Mouse (Mus musculus): Measurements from ENCODE around the gene Nomo1. TPM values are rescaled to one million over a fixed set of nuclear protein-coding genes. Genes with fewer than 3 reads are reported as not detected.
A peak's percentile ranks its signal among the peaks of the same experiment; 100 is the strongest.

Gene Nomo1
- polyA plus RNA-seq, 1 experiment from 2014 or later: 29.5 TPM

GRCm38 (mm10) chr7:46028681-46029080, 4.8 kb upstream of the Nomo1 start:
- no peak overlapping the region for H3K9ac ChIP-seq
- H3K4me3 ChIP-seq: no peak overlapping the region
- 0 out of 2 replicates have a peak, but pooled peaks cover 5% of the 10 kb centered on the region for H3K27me3 ChIP-seq
- H3K36me3 ChIP-seq: no peaks in the 10 kb centered on the region
- no peak overlapping the region for H3K4me2 ChIP-seq (replicated peaks)
- H3K4me1 ChIP-seq: 0 out of 2 replicates have a peak, but pooled peaks cover 5% of the 10 kb centered on the region
- ATAC-seq (ENCODE audit: insufficient number of reproducible peaks, insufficient read depth, low FRiP score, low TSS enrichment): no peak
- no peak overlapping the region for H3K27ac ChIP-seq
- no peaks in the 10 kb centered on the region for H3K9me3 ChIP-seq
- 90% methylated on average over 10 of the region's 10 CpGs for WGBS

- Histone ChIP-seq H3K36me3 (no peaks in the 10 kb centered on the region), H3K4me3 (no peak overlapping the region), H3K4me1 (peaks cover 9% of the 10 kb centered on the region), H3K9me3 (no peaks in the 10 kb centered on the region), H3K4me2 (replicated peaks) (peak overlapping the region; percentile 22), H3K27ac (no peak overlapping the region), H3K9ac (peak overlapping the region; percentile 25; the same call in 1 of the 2 replicates), H3K27me3 (0 out of 2 replicates have a peak, but pooled peaks cover 5% of the 10 kb centered on the region)
- ATAC-seq (ENCODE audit: insufficient number of reproducible peaks, insufficient read depth, low FRiP score, low TSS enrichment): no peak
- WGBS: 65% methylated on average over 8 of the region's 9 CpGs
These were observed 4.0 kb upstream of the Nomo1 start for GRCm38 (mm10) chr7:46029299-46030144.

GRCm38 (mm10) chr7:46030145-46030488, 3.4 kb upstream of the Nomo1 start, which contains the start of gene Abcc6:
TSS of gene Abcc6 (minus strand) at chr7:46030302.
- 0 out of 2 replicates have a peak, but pooled peaks cover 5% of the 10 kb centered on the region for H3K27me3 ChIP-seq
- no peaks in the 10 kb centered on the region for H3K9me3 ChIP-seq
- peak within 1 kb of the TSS; percentile 25; the same call in 1 of the 2 replicates for H3K9ac ChIP-seq
- no peak for ATAC-seq (ENCODE audit: insufficient number of reproducible peaks, insufficient read depth, low FRiP score, low TSS enrichment)
- no peak within 1 kb of the TSS for H3K27ac ChIP-seq
- H3K4me3 ChIP-seq: no peak within 1 kb of the TSS
- WGBS: 8% methylated on average over 11 of the region's 11 CpGs
- H3K4me1 ChIP-seq: peaks cover 15% of the 10 kb centered on the region
- no peaks in the 10 kb centered on the region for H3K36me3 ChIP-seq
- peak within 1 kb of the TSS; percentile 22 for H3K4me2 ChIP-seq (replicated peaks)

- Histone ChIP-seq H3K9me3 (no peaks in the 10 kb centered on the region), H3K27ac (no peak overlapping the region)
These were observed 2.4 kb upstream of the Nomo1 start for GRCm38 (mm10) chr7:46031075-46031474.

GRCm38 (mm10) chr7:46033870-46034337, 406 bp downstream of the Nomo1 start:
- WGBS: under 1% methylated on average over 32 of the region's 35 CpGs
- peak overlapping the region; percentile 94 for H3K4me3 ChIP-seq
- 0 out of 2 replicates have a peak, but pooled peaks cover 5% of the 10 kb centered on the region for H3K27me3 ChIP-seq
- peak overlapping the region; percentile 88 for H3K9ac ChIP-seq
- peaks cover 12% of the 10 kb centered on the region; the same call in 1 of the 2 replicates for H3K36me3 ChIP-seq
- peaks cover 16% of the 10 kb centered on the region for H3K4me1 ChIP-seq
- 0 out of 2 replicates have a peak overlapping the region, but pooled peaks have one; percentile 36 for H3K27ac ChIP-seq
- peak; percentile 66 for ATAC-seq (ENCODE audit: insufficient number of reproducible peaks, insufficient read depth, low FRiP score, low TSS enrichment)
- peak overlapping the region; percentile 91 for H3K4me2 ChIP-seq (replicated peaks)
- H3K9me3 ChIP-seq: no peaks in the 10 kb centered on the region

More at GRCm38 (mm10) chr7:46031075-46031474, 2.4 kb upstream of the Nomo1 start:
- no peak for ATAC-seq (ENCODE audit: insufficient number of reproducible peaks, insufficient read depth, low FRiP score, low TSS enrichment)
- no peak overlapping the region for H3K4me2 ChIP-seq (replicated peaks)
- 0 out of 2 replicates have a peak, but pooled peaks cover 5% of the 10 kb centered on the region for H3K27me3 ChIP-seq
- WGBS: 75% methylated on average over 2 of the region's 2 CpGs
- H3K4me1 ChIP-seq: peaks cover 16% of the 10 kb centered on the region
- no peak overlapping the region for H3K9ac ChIP-seq
- no peaks in the 10 kb centered on the region for H3K36me3 ChIP-seq
- H3K4me3 ChIP-seq: no peak overlapping the region

- 76% methylated on average over 2 of the region's 2 CpGs for WGBS
- H3K36me3 ChIP-seq: peaks cover 20% of the 10 kb centered on the region
- peak overlapping the region; percentile 88; the same call in 1 of the 2 replicates for H3K9ac ChIP-seq
- no peak overlapping the region for H3K27ac ChIP-seq
- peaks cover 12% of the 10 kb centered on the region for H3K4me1 ChIP-seq
- 0 out of 2 replicates have a peak, but pooled peaks cover 5% of the 10 kb centered on the region for H3K27me3 ChIP-seq
- H3K4me3 ChIP-seq: peak overlapping the region; percentile 94
- peak overlapping the region; percentile 91 for H3K4me2 ChIP-seq (replicated peaks)
- ATAC-seq (ENCODE audit: insufficient number of reproducible peaks, insufficient read depth, low FRiP score, low TSS enrichment): no peak
- no peaks in the 10 kb centered on the region for H3K9me3 ChIP-seq
These were observed 1.5 kb downstream of the Nomo1 start for GRCm38 (mm10) chr7:46034991-46035390.

GRCm38 (mm10) chr7:46035468-46035867, 2.0 kb downstream of the Nomo1 start:
- no peak overlapping the region for H3K4me3 ChIP-seq
- no peak overlapping the region for H3K9ac ChIP-seq
- no peaks in the 10 kb centered on the region for H3K9me3 ChIP-seq
- WGBS: 85% methylated on average over 2 of the region's 2 CpGs
- 0 out of 2 replicates have a peak, but pooled peaks cover 5% of the 10 kb centered on the region for H3K27me3 ChIP-seq
- ATAC-seq (ENCODE audit: insufficient number of reproducible peaks, insufficient read depth, low FRiP score, low TSS enrichment): no peak
- no peak overlapping the region for H3K4me2 ChIP-seq (replicated peaks)
- H3K36me3 ChIP-seq: peaks cover 25% of the 10 kb centered on the region
- peaks cover 11% of the 10 kb centered on the region for H3K4me1 ChIP-seq
- no peak overlapping the region for H3K27ac ChIP-seq

GRCm38 (mm10) chr7:46037433-46037832, 3.9 kb downstream of the Nomo1 start:
- Histone ChIP-seq H3K4me3 (no peak overlapping the region), H3K36me3 (peaks cover 43% of the 10 kb centered on the region), H3K9me3 (no peaks in the 10 kb centered on the region), H3K27me3 (no peaks in the 10 kb centered on the region), H3K9ac (no peak overlapping the region), H3K4me1 (peaks cover 11% of the 10 kb centered on the region), H3K4me2 (replicated peaks) (no peak overlapping the region), H3K27ac (no peak overlapping the region)
- no peak for ATAC-seq (ENCODE audit: insufficient number of reproducible peaks, insufficient read depth, low FRiP score, low TSS enrichment)
- WGBS: 90% methylated on average over 6 of the region's 6 CpGs

- 76% methylated on average over 2 of the region's 2 CpGs for WGBS
- no peak overlapping the region for H3K4me2 ChIP-seq (replicated peaks)
- no peak for ATAC-seq (ENCODE audit: insufficient number of reproducible peaks, insufficient read depth, low FRiP score, low TSS enrichment)
- H3K9ac ChIP-seq: no peak overlapping the region
- H3K36me3 ChIP-seq: peaks cover 67% of the 10 kb centered on the region
- H3K4me1 ChIP-seq: peaks cover 3% of the 10 kb centered on the region; the same call in 1 of the 2 replicates
- H3K4me3 ChIP-seq: no peak overlapping the region
- H3K27me3 ChIP-seq: no peaks in the 10 kb centered on the region
- no peaks in the 10 kb centered on the region for H3K9me3 ChIP-seq
- H3K27ac ChIP-seq: no peak overlapping the region
These were observed 6.4 kb downstream of the Nomo1 start for GRCm38 (mm10) chr7:46039873-46040272.

- no peaks in the 10 kb centered on the region for H3K9me3 ChIP-seq
- H3K4me1 ChIP-seq: no peaks in the 10 kb centered on the region
- no peaks in the 10 kb centered on the region for H3K27me3 ChIP-seq
- no peak overlapping the region for H3K27ac ChIP-seq
- H3K4me2 ChIP-seq (replicated peaks): no peak overlapping the region
- WGBS: 90% methylated on average over 10 of the region's 10 CpGs
- no peak overlapping the region for H3K4me3 ChIP-seq
- no peak for ATAC-seq (ENCODE audit: insufficient number of reproducible peaks, insufficient read depth, low FRiP score, low TSS enrichment)
- peaks cover 84% of the 10 kb centered on the region for H3K36me3 ChIP-seq
- H3K9ac ChIP-seq: no peak overlapping the region
These were observed 10.6 kb downstream of the Nomo1 start for GRCm38 (mm10) chr7:46044106-46044505.

GRCm38 (mm10) chr7:46045882-46046281, 12.4 kb downstream of the Nomo1 start:
- no peak for ATAC-seq (ENCODE audit: insufficient number of reproducible peaks, insufficient read depth, low FRiP score, low TSS enrichment)
- no peak overlapping the region for H3K27ac ChIP-seq

More at GRCm38 (mm10) chr7:46045882-46046281, 12.4 kb downstream of the Nomo1 start:
- Histone ChIP-seq H3K9me3 (no peaks in the 10 kb centered on the region), H3K4me1 (no peaks in the 10 kb centered on the region), H3K9ac (no peak overlapping the region), H3K4me3 (no peak overlapping the region), H3K27me3 (no peaks in the 10 kb centered on the region), H3K4me2 (replicated peaks) (no peak overlapping the region), H3K36me3 (peaks cover 78% of the 10 kb centered on the region)
- WGBS: 94% methylated on average over 11 of the region's 11 CpGs

Measured in embryonic facial prominence, embryonic 12.5 days (tissue).